Mouse (Mus musculus): ENCODE measurements around the gene Cpt1c. TPM values are rescaled to one million over a fixed set of nuclear protein-coding genes. Genes with fewer than 3 reads are reported as not detected.

The Cpt1c gene
- polyA plus RNA-seq, 1 experiment from 2014 or later, result 60.3 TPM

- Histone ChIP-seq H3K4me2 (ENCODE audit: low read depth, low read length) (no peak overlapping the region), H3K9me3 (ENCODE audit: control insufficient read depth, low read length) (no peaks in the 10 kb centered on the region), H3K36me3 (ENCODE audit: control insufficient read depth, insufficient read depth, low read length) (peaks cover 32% of the 10 kb centered on the region), H3K27ac (ENCODE audit: low read depth, low read length) (no peak overlapping the region), H3K4me1 (ENCODE audit: control insufficient read depth, insufficient read depth, low read length) (peaks cover 13% of the 10 kb centered on the region; the same call in 1 of the 2 replicates), H3K27me3 (ENCODE audit: control insufficient read depth, insufficient read depth, low read length) (no peaks in the 10 kb centered on the region), H3K9ac (replicated peaks; ENCODE audit: low read depth, low read length) (no peak overlapping the region), H3K4me3 (ENCODE audit: low read depth, low read length) (no peak overlapping the region)
- ATAC-seq (ENCODE audit: low read depth), result no peak
- WGBS, result 96% methylated on average over 3 of the region's 3 CpGs
These were observed 39.4 kb upstream of the Cpt1c start for GRCm38 (mm10) chr7:45014096-45014451.

- Histone ChIP-seq H3K9ac (replicated peaks; ENCODE audit: low read depth, low read length) (no peak overlapping the region), H3K9me3 (ENCODE audit: control insufficient read depth, low read length) (no peaks in the 10 kb centered on the region), H3K36me3 (ENCODE audit: control insufficient read depth, insufficient read depth, low read length) (peaks cover 37% of the 10 kb centered on the region), H3K27me3 (ENCODE audit: control insufficient read depth, insufficient read depth, low read length) (no peaks in the 10 kb centered on the region), H3K4me3 (ENCODE audit: low read depth, low read length) (no peak overlapping the region), H3K4me2 (ENCODE audit: low read depth, low read length) (no peak overlapping the region), H3K4me1 (ENCODE audit: control insufficient read depth, insufficient read depth, low read length) (peaks cover 13% of the 10 kb centered on the region; the same call in 1 of the 2 replicates), H3K27ac (ENCODE audit: low read depth, low read length) (no peak overlapping the region)
- WGBS, result 96% methylated on average over 16 of the region's 16 CpGs
- ATAC-seq (ENCODE audit: low read depth), result no peak
These were observed 38.9 kb upstream of the Cpt1c start for GRCm38 (mm10) chr7:45013366-45014095.

- no peak overlapping the region for H3K27ac ChIP-seq (ENCODE audit: low read depth, low read length)
- ATAC-seq (ENCODE audit: low read depth), result no peak
- peaks cover 13% of the 10 kb centered on the region; the same call in 1 of the 2 replicates for H3K4me1 ChIP-seq (ENCODE audit: control insufficient read depth, insufficient read depth, low read length)
- H3K4me2 ChIP-seq (ENCODE audit: low read depth, low read length), result no peak overlapping the region
- no peaks in the 10 kb centered on the region for H3K9me3 ChIP-seq (ENCODE audit: control insufficient read depth, low read length)
- WGBS, result 88% methylated on average over 4 of the region's 4 CpGs
- H3K9ac ChIP-seq (replicated peaks; ENCODE audit: low read depth, low read length), result no peak overlapping the region
- peaks cover 44% of the 10 kb centered on the region for H3K36me3 ChIP-seq (ENCODE audit: control insufficient read depth, insufficient read depth, low read length)
- H3K4me3 ChIP-seq (ENCODE audit: low read depth, low read length), result no peak overlapping the region
- H3K27me3 ChIP-seq (ENCODE audit: control insufficient read depth, insufficient read depth, low read length), result no peaks in the 10 kb centered on the region
These were observed 38.2 kb upstream of the Cpt1c start for GRCm38 (mm10) chr7:45012824-45013223.

- peaks cover 52% of the 10 kb centered on the region for H3K36me3 ChIP-seq (ENCODE audit: control insufficient read depth, insufficient read depth, low read length)
- no peak overlapping the region for H3K4me3 ChIP-seq (ENCODE audit: low read depth, low read length)
These were observed 37.4 kb upstream of the Cpt1c start for GRCm38 (mm10) chr7:45012011-45012410.

GRCm38 (mm10) chr7:45008411-45008810 lies 33.8 kb upstream of the Cpt1c start:
- H3K9me3 ChIP-seq (ENCODE audit: control insufficient read depth, low read length), result no peaks in the 10 kb centered on the region
- no peaks in the 10 kb centered on the region for H3K27me3 ChIP-seq (ENCODE audit: control insufficient read depth, insufficient read depth, low read length)
- H3K9ac ChIP-seq (replicated peaks; ENCODE audit: low read depth, low read length), result no peak overlapping the region
- ATAC-seq (ENCODE audit: low read depth), result no peak
- no peak overlapping the region for H3K4me3 ChIP-seq (ENCODE audit: low read depth, low read length)
- H3K36me3 ChIP-seq (ENCODE audit: control insufficient read depth, insufficient read depth, low read length), result peaks cover 84% of the 10 kb centered on the region
- no peak overlapping the region for H3K4me2 ChIP-seq (ENCODE audit: low read depth, low read length)
- WGBS, result 94% methylated on average over 19 of the region's 19 CpGs
- no peaks in the 10 kb centered on the region for H3K4me1 ChIP-seq (ENCODE audit: control insufficient read depth, insufficient read depth, low read length)
- H3K27ac ChIP-seq (ENCODE audit: low read depth, low read length), result no peak overlapping the region

More at GRCm38 (mm10) chr7:45012011-45012410, 37.4 kb upstream of the Cpt1c start:
- H3K27me3 ChIP-seq (ENCODE audit: control insufficient read depth, insufficient read depth, low read length), result no peaks in the 10 kb centered on the region
- H3K9me3 ChIP-seq (ENCODE audit: control insufficient read depth, low read length), result no peaks in the 10 kb centered on the region
- H3K4me2 ChIP-seq (ENCODE audit: low read depth, low read length), result no peak overlapping the region
- H3K4me1 ChIP-seq (ENCODE audit: control insufficient read depth, insufficient read depth, low read length), result peaks cover 11% of the 10 kb centered on the region; the same call in 1 of the 2 replicates
- no peak overlapping the region for H3K27ac ChIP-seq (ENCODE audit: low read depth, low read length)
- WGBS, result 100% methylated on average over 6 of the region's 6 CpGs
- H3K9ac ChIP-seq (replicated peaks; ENCODE audit: low read depth, low read length), result no peak overlapping the region
- no peak for ATAC-seq (ENCODE audit: low read depth)

- no peak overlapping the region for H3K27ac ChIP-seq (ENCODE audit: low read depth, low read length)
- no peaks in the 10 kb centered on the region for H3K9me3 ChIP-seq (ENCODE audit: control insufficient read depth, low read length)
- H3K27me3 ChIP-seq (ENCODE audit: control insufficient read depth, insufficient read depth, low read length), result no peaks in the 10 kb centered on the region
- WGBS, result 94% methylated on average over 30 of the region's 30 CpGs
- no peak overlapping the region for H3K4me3 ChIP-seq (ENCODE audit: low read depth, low read length)
- no peak overlapping the region for H3K9ac ChIP-seq (replicated peaks; ENCODE audit: low read depth, low read length)
- peaks cover 90% of the 10 kb centered on the region for H3K36me3 ChIP-seq (ENCODE audit: control insufficient read depth, insufficient read depth, low read length)
- no peak for ATAC-seq (ENCODE audit: low read depth)
- no peak overlapping the region for H3K4me2 ChIP-seq (ENCODE audit: low read depth, low read length)
- no peaks in the 10 kb centered on the region for H3K4me1 ChIP-seq (ENCODE audit: control insufficient read depth, insufficient read depth, low read length)
These were observed 33.2 kb upstream of the Cpt1c start for GRCm38 (mm10) chr7:45007846-45008245.

- Histone ChIP-seq H3K4me2 (ENCODE audit: low read depth, low read length) (no peak overlapping the region), H3K27ac (ENCODE audit: low read depth, low read length) (no peak overlapping the region), H3K36me3 (ENCODE audit: control insufficient read depth, insufficient read depth, low read length) (peaks cover 88% of the 10 kb centered on the region), H3K9me3 (ENCODE audit: control insufficient read depth, low read length) (no peaks in the 10 kb centered on the region), H3K27me3 (ENCODE audit: control insufficient read depth, insufficient read depth, low read length) (no peaks in the 10 kb centered on the region), H3K9ac (replicated peaks; ENCODE audit: low read depth, low read length) (no peak overlapping the region), H3K4me1 (ENCODE audit: control insufficient read depth, insufficient read depth, low read length) (no peaks in the 10 kb centered on the region), H3K4me3 (ENCODE audit: low read depth, low read length) (no peak overlapping the region)
- WGBS, result 96% methylated on average over 29 of the region's 29 CpGs
- no peak for ATAC-seq (ENCODE audit: low read depth)
These were observed 32.5 kb upstream of the Cpt1c start for GRCm38 (mm10) chr7:45007141-45007540.

GRCm38 (mm10) chr7:45006503-45006902 lies 31.9 kb upstream of the Cpt1c start:
- Histone ChIP-seq H3K4me1 (ENCODE audit: control insufficient read depth, insufficient read depth, low read length) (no peaks in the 10 kb centered on the region), H3K9me3 (ENCODE audit: control insufficient read depth, low read length) (no peaks in the 10 kb centered on the region), H3K4me2 (ENCODE audit: low read depth, low read length) (no peak overlapping the region), H3K4me3 (ENCODE audit: low read depth, low read length) (no peak overlapping the region), H3K27ac (ENCODE audit: low read depth, low read length) (no peak overlapping the region), H3K27me3 (ENCODE audit: control insufficient read depth, insufficient read depth, low read length) (no peaks in the 10 kb centered on the region), H3K36me3 (ENCODE audit: control insufficient read depth, insufficient read depth, low read length) (peaks cover 86% of the 10 kb centered on the region), H3K9ac (replicated peaks; ENCODE audit: low read depth, low read length) (no peak overlapping the region)
- ATAC-seq (ENCODE audit: low read depth), result no peak
- 95% methylated on average over 12 of the region's 12 CpGs for WGBS

- Histone ChIP-seq H3K4me3 (ENCODE audit: low read depth, low read length) (no peak overlapping the region), H3K4me2 (ENCODE audit: low read depth, low read length) (no peak overlapping the region), H3K9me3 (ENCODE audit: control insufficient read depth, low read length) (no peaks in the 10 kb centered on the region), H3K27me3 (ENCODE audit: control insufficient read depth, insufficient read depth, low read length) (no peaks in the 10 kb centered on the region), H3K9ac (replicated peaks; ENCODE audit: low read depth, low read length) (no peak overlapping the region), H3K4me1 (ENCODE audit: control insufficient read depth, insufficient read depth, low read length) (no peaks in the 10 kb centered on the region), H3K36me3 (ENCODE audit: control insufficient read depth, insufficient read depth, low read length) (peaks cover 87% of the 10 kb centered on the region), H3K27ac (ENCODE audit: low read depth, low read length) (no peak overlapping the region)
- 90% methylated on average over 6 of the region's 6 CpGs for WGBS
- ATAC-seq (ENCODE audit: low read depth), result no peak
These were observed 30.8 kb upstream of the Cpt1c start for GRCm38 (mm10) chr7:45005321-45005992.

Data from neural tube, embryonic 14.5 days (tissue).